Mouse (Mus musculus) hindbrain, embryonic 15.5 days (tissue): ENCODE data around the gene Swi5. TPM values are rescaled to one million over a fixed set of nuclear protein-coding genes. Genes with fewer than 3 reads are reported as not detected.

ENCODE experiments used
- ATAC-seq: fragments of 200-750 bp; cut with Nextera tagmentation; 2 replicates; pipeline ENCODE4 v1.8.0; 2017; ENCODE audit warnings: low read depth, moderate number of reproducible peaks, moderate TSS enrichment; ENCODE audit not compliant: low FRiP score
- H3K27ac ChIP-seq: fragments of 300-500 bp; sonication (generic); replicated peaks from 2 replicates; pipeline ENCODE4 v1.5.1; 2015; ENCODE audit warnings: mild to moderate bottlenecking, inconsistent platforms
- H3K27me3 ChIP-seq: fragments of 300-500 bp; sonication (generic); 2 replicates; pipeline ENCODE4 v1.6.1; 2015; ENCODE audit warnings: control low read depth, inconsistent platforms
- H3K36me3 ChIP-seq: fragments of 300-500 bp; sonication (generic); 2 replicates; pipeline ENCODE4 v1.6.1; 2015; ENCODE audit warnings: control low read depth, inconsistent platforms
- H3K4me1 ChIP-seq: fragments of 300-500 bp; sonication (generic); replicated peaks from 2 replicates; pipeline ENCODE4 v1.6.1; 2015; ENCODE audit warnings: control low read depth, inconsistent platforms
- H3K4me2 ChIP-seq: fragments of 300-500 bp; sonication (generic); 2 replicates; pipeline ENCODE4 v1.6.1; 2015; ENCODE audit warnings: moderate library complexity, mild to moderate bottlenecking, inconsistent platforms
- H3K4me3 ChIP-seq: fragments of 300-500 bp; sonication (generic); 2 replicates; pipeline ENCODE4 v1.5.1; 2015; ENCODE audit warnings: mild to moderate bottlenecking, inconsistent platforms
- H3K9ac ChIP-seq: fragments of 300-500 bp; sonication (generic); 2 replicates; pipeline ENCODE4 v1.6.1; 2015; ENCODE audit warnings: inconsistent platforms
- H3K9me3 ChIP-seq: fragments of 300-500 bp; sonication (generic); 2 replicates; pipeline ENCODE4 v1.6.1; 2016; ENCODE audit warnings: control low read depth, inconsistent platforms
- WGBS: fragments of 180-500 bp; shearing (Covaris S2); methylation state at CpG from one replicate; pipeline ENCODE4 v1.1.7; 2015; 5-methylcytosine and 5-hydroxymethylcytosine counted together
- polyA plus RNA-seq: library from polyadenylated mRNA; unstranded; fragments of >200 nt; fragmentation: Nextera tagmentation; extraction: Ambion mirVana; gene quantifications from 2 replicates; pipeline ENCODE4 v1.2.1, GENCODE M21; 2015

Gene Swi5
- polyA plus RNA-seq, 1 experiment from 2014 or later, result 402 TPM

- Histone ChIP-seq H3K4me1 (peaks cover 34% of the 10 kb centered on the region), H3K9me3 (no peaks in the 10 kb centered on the region), H3K36me3 (peaks cover 4% of the 10 kb centered on the region; the same call in 1 of the 2 replicates), H3K27me3 (peaks cover 9% of the 10 kb centered on the region), H3K4me3 (no peak overlapping the region), H3K4me2 (no peak overlapping the region), H3K9ac (no peak overlapping the region), H3K27ac (no peak overlapping the region)
- no peak for ATAC-seq
- 60% methylated on average over 9 of the region's 9 CpGs for WGBS
These were observed 32.0 kb upstream of the Swi5 start for GRCm38 (mm10) chr2:32319586-32320580.

DNA sequence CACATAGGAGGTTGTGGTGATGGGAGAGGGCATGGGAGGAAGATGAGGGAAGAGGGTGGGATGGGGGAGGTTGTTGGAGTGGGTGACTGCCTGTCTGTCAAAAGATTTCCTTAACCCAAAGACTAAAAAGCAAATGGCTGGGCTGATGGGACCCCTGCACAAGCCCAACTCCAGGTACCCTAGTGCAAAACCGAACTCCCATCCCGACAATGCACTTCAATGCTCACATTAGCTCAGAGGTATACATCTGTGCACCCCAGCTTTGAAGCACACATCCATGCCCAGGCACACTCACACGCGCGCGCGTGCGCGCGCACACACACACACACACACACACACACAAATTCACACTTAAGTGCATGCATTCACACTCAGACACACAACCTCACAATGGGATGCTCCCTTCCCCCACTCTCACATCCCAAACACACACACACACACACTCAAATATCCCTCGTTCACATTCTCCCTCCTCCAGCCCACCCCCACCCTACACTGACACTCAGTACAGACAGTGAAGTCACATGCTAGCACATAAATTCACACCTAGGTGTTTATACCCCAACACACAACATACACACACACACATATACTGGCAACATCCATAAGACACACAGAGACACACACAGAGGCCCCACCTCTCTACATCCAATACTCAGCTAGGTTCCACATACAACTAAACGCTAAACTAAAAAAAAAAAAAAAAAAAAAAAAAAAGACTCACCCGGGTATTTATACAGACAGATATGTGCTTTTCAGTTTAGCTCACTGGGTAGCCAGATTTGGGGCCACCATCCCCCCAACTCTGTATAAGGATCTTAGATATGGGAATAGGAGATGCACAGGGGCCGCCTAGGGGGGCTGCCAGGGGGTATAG is 31.1 kb upstream of the Swi5 start:
- no peak overlapping the region for H3K9ac ChIP-seq
- H3K4me3 ChIP-seq, result no peak overlapping the region
- WGBS, result 80% methylated on average over 14 of the region's 14 CpGs
- H3K27me3 ChIP-seq, result peaks cover 11% of the 10 kb centered on the region
- peak overlapping the region; percentile 43; the same call in 1 of the 2 replicates for H3K4me2 ChIP-seq
- no peak for ATAC-seq
- peaks cover 8% of the 10 kb centered on the region; the same call in 1 of the 2 replicates for H3K36me3 ChIP-seq
- H3K4me1 ChIP-seq, result peaks cover 34% of the 10 kb centered on the region
- H3K27ac ChIP-seq, result no peak overlapping the region
- H3K9me3 ChIP-seq, result no peaks in the 10 kb centered on the region

DNA sequence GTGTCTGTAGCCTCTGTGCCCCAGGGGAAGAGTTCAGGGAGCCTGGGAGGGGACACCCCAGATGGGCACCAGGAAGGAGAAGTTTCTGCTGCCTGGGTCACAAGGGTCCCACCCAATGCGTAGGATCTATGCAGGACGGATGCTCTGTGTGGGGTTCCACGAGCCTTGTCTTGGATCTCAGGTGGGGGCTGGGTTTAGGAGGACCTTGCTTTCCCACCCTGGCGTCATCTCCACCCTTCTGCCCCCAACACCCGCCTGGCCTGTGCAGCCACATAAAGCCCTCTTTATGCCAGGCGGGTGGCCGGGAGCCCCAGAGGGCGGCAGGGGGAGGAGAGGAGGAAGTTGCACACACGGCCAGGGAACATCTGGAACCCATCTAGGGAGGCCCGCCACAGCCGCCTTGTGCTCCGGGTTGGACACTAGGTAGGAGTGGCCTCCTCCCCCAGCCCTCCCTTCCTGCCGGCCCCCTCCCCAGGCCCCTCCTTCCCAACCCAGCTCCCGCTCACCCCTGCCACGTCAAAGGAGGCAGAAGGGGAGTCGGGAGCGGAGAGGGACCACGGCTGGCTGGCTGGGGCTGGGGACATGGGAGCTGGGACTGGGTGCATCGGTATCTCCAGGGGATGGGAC is 30.0 kb upstream of the Swi5 start:
- Histone ChIP-seq H3K9me3 (no peaks in the 10 kb centered on the region), H3K36me3 (peaks cover 8% of the 10 kb centered on the region; the same call in 1 of the 2 replicates), H3K4me3 (0 out of 2 replicates have a peak overlapping the region, but pooled peaks have one; percentile 4), H3K27me3 (peaks cover 11% of the 10 kb centered on the region), H3K4me1 (peaks cover 25% of the 10 kb centered on the region), H3K9ac (no peak overlapping the region), H3K4me2 (peak overlapping the region; percentile 43), H3K27ac (no peak overlapping the region; the same call in 1 of the 2 replicates)
- 18% methylated on average over 17 of the region's 19 CpGs for WGBS
- peak; percentile 39; the same call in 1 of the 2 replicates for ATAC-seq

DNA sequence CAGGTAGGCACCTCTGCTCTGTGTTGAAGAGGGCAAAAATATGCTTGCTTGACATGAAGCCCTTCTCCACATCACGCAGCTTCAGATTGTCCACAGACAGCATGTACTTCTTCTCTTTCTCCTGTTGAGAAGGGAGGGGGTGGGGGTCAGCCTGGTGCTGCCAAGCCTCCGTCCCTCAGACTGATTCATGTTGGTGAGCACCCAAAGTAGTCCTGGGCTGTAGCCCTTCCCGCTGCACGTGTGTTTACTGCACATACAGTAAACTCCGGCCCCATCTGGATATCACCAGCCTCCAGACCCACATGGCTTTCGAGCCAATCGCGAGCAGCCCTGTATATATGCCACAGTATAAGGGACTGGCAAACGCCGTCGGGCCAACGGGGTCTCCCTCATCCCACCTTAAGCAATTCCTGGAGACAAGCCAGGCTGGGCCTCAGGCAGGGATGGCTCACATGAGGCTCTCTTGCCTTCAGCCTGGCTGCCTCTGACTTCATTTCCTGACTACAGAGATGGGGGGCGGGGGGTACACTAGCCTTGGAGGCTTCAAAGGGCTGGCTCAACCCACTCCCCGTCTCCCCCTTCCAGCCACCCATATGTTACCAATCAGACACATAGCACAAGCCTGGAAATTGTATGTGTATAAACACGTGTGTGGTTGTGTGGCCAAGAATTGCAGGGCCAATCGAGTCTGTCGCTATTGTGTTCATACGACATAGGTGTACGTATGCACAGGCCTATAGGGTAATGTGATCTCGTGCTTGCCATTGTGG is 29.2 kb upstream of the Swi5 start:
- WGBS, result 69% methylated on average over 20 of the region's 20 CpGs
- Histone ChIP-seq H3K36me3 (peaks cover 8% of the 10 kb centered on the region; the same call in 1 of the 2 replicates), H3K27ac (no peak overlapping the region; the same call in 1 of the 2 replicates)

GRCm38 (mm10) chr2:32315751-32316150 is 27.9 kb upstream of the Swi5 start:
- peaks cover 25% of the 10 kb centered on the region for H3K4me1 ChIP-seq
- H3K36me3 ChIP-seq, result peaks cover 11% of the 10 kb centered on the region
- H3K9ac ChIP-seq, result no peak overlapping the region
- no peak overlapping the region for H3K4me2 ChIP-seq
- H3K9me3 ChIP-seq, result no peaks in the 10 kb centered on the region
- no peak overlapping the region for H3K4me3 ChIP-seq
- WGBS, result 37% methylated on average over 8 of the region's 8 CpGs
- H3K27ac ChIP-seq, result no peak overlapping the region
- ATAC-seq, result no peak
- H3K27me3 ChIP-seq, result peaks cover 11% of the 10 kb centered on the region

More for the DNA sequence above, 29.2 kb upstream of the Swi5 start:
- Histone ChIP-seq H3K4me2 (no peak overlapping the region), H3K9ac (no peak overlapping the region), H3K4me1 (peaks cover 22% of the 10 kb centered on the region), H3K4me3 (no peak overlapping the region), H3K27me3 (peaks cover 11% of the 10 kb centered on the region), H3K9me3 (no peaks in the 10 kb centered on the region)
- ATAC-seq, result no peak

GRCm38 (mm10) chr2:32314831-32315230 is 27.0 kb upstream of the Swi5 start:
- 93% methylated on average over 14 of the region's 14 CpGs for WGBS
- ATAC-seq, result no peak
- no peak overlapping the region for H3K4me2 ChIP-seq
- no peak overlapping the region for H3K4me3 ChIP-seq
- peaks cover 6% of the 10 kb centered on the region; the same call in 1 of the 2 replicates for H3K27me3 ChIP-seq
- H3K9me3 ChIP-seq, result no peaks in the 10 kb centered on the region
- H3K9ac ChIP-seq, result no peak overlapping the region
- no peak overlapping the region for H3K27ac ChIP-seq
- H3K36me3 ChIP-seq, result peaks cover 17% of the 10 kb centered on the region
- H3K4me1 ChIP-seq, result peaks cover 27% of the 10 kb centered on the region

GRCm38 (mm10) chr2:32312318-32312964 is 24.6 kb upstream of the Swi5 start:
- WGBS, result 4% methylated on average over 46 of the region's 56 CpGs
- Histone ChIP-seq H3K4me3 (peak overlapping the region; percentile 47), H3K4me1 (peaks cover 19% of the 10 kb centered on the region), H3K9ac (peak overlapping the region; percentile 49), H3K27ac (no peak overlapping the region), H3K9me3 (no peaks in the 10 kb centered on the region), H3K4me2 (peak overlapping the region; percentile 93), H3K36me3 (peaks cover 32% of the 10 kb centered on the region), H3K27me3 (peaks cover 6% of the 10 kb centered on the region; the same call in 1 of the 2 replicates)
- ATAC-seq, result peak; percentile 53; the same call in 1 of the 2 replicates

DNA sequence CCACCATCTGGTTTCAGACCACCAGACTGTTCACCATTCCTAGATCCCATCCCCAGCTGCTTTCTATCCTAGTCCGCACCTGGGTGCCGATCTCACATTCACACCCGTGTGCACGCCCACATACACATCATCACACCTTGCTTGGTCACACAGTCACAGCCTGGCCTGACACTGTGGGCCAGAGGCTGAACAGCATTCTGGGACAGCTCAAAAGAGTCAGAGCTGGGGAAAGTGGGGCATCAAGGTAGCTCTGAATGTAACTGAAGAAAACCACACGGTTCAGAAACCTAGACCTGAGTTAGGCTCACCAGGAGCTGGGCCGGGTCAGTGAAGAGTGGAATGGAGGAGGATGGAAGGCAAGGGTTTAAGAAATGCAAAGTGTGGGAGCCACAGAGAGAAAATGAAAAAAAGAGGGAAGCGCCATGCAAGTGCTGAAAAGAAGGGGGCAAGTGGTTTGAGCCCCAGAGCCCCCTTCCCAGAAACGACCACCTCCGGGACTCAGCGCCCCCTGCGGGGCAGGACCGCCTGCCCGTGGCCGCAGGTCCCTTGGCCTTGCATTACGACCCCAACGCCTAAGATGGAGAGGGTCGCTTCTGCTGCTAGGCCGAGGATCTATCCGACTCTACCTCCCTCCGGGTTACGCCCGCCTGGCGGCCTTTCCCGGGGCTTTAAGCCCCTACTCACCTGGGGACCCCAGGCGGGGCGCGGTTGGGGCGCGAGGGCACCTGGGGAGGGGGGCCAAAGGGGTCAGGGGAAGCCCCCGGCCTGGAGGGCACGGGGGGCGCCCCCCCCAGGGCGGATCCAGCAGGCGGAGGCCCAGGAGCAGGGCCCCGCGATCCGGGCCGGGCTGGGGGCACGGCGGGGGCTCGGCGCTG is 23.8 kb upstream of the Swi5 start:
- Histone ChIP-seq H3K4me2 (peak overlapping the region; percentile 93), H3K9ac (peak overlapping the region; percentile 49), H3K4me3 (peak overlapping the region; percentile 47), H3K9me3 (no peaks in the 10 kb centered on the region), H3K4me1 (peaks cover 15% of the 10 kb centered on the region), H3K36me3 (peaks cover 35% of the 10 kb centered on the region), H3K27ac (no peak overlapping the region), H3K27me3 (peaks cover 3% of the 10 kb centered on the region; the same call in 1 of the 2 replicates)
- no peak for ATAC-seq
- 11% methylated on average over 40 of the region's 42 CpGs for WGBS

GRCm38 (mm10) chr2:32310096-32310845 is 22.4 kb upstream of the Swi5 start:
- Histone ChIP-seq H3K36me3 (peaks cover 45% of the 10 kb centered on the region), H3K4me2 (no peak overlapping the region), H3K9me3 (no peaks in the 10 kb centered on the region), H3K9ac (no peak overlapping the region), H3K27ac (no peak overlapping the region), H3K4me3 (no peak overlapping the region), H3K4me1 (peaks cover 15% of the 10 kb centered on the region), H3K27me3 (peaks cover 3% of the 10 kb centered on the region; the same call in 1 of the 2 replicates)
- ATAC-seq, result no peak
- WGBS, result 85% methylated on average over 18 of the region's 18 CpGs
